Mouse (Mus musculus) central nervous system, embryonic 11.5 days (tissue): Measurements from ENCODE around the gene Sf3b6. TPM values are rescaled to one million over a fixed set of nuclear protein-coding genes. Genes with fewer than 3 reads are reported as not detected.

ENCODE experiments used
- polyA plus RNA-seq: library from polyadenylated mRNA; depleted of rRNA; stranded (reverse); fragments of >200 nt; gene quantifications from 2 replicates; pipeline ENCODE4 v1.2.3, GENCODE M21; 2012; rRNA removed

Gene Sf3b6
- 150 and 217 TPM in 2 replicates for polyA plus RNA-seq

DNA sequence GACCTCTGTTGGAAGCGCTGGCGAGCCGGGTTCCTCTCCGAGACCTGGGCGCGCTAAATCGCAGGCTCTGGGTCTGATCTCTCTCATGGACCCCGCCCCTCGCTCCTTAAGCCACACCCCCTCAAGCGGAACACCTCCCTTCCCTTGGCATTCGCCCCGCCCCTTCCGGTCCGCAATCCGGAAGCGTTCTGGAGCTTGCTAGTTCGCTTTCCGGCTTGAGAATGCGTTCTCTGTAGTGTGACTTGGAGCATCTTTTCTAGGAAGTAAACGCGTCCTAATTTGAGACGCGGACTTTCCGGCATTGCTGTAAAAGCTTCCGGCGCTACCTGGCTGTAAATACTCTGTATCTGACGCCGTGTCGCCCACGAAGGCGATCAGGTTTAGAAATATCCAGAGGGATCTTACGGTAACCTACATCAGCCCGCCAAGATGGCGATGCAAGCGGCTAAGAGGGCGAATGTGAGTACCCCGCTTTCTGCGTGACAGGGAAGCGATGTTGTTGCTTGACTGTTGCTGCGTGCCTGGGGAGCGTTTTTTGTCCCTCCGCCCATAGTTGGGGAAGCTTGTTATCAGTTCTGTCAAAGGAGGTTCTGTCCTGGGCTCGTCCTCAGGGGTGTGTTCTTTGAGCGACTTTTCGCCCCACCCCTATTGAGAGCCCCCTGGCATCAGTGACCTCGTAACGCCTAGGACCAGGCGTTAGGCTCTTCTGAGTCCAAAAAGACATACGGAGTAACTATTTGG lies at the start of gene Sf3b6:
TSS of gene Sf3b6 (plus strand) at position 184 of the 741 bp plus-strand sequence.

DNA sequence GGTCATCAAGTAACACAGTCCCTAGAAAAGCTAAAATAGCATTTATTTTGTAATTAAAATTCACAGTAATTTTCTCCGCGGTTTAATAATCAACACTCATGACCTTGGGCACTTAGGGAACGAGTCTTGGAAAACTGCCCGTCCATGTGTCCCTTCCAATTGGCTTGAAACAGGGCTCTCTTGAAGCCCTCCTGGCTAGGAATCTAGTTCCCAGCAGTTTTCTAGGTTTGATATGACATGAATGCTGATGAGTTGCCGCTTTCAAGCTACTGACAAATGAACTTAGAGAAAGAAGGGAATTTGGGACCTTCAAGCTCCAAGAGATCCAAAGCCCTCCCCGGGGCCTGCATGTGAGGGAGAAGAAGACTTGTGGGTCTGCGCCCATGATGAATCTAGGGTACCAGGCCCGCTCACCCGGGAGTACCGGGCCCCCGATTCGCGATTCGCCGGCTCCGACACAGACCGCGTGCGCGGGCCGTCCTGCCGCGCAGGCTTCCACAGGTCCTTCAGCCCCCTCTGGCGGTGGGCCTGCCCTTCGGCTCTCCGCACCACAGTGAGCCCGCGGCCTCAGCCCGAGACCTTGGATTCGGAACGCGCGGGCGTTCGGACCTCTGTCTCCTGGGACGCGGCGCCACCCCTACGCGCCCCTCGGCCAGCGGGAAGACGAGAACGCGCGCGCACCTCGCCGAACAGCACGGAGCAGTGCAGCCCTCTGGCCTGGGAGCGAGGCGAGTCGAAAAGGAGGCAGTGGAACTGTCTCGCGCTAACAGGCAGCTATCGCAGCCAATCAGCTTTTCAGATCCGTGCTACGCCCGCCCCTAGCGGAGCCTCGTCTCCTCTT lies 48.6 kb upstream of the Sf3b6 start, which contains the start of the genes Pfn4 and Fam228b:
TSS of gene Pfn4 (plus strand) at position 531 of the 841 bp plus-strand sequence.
TSS of gene Fam228b (minus strand) at position 776 of the 841 bp plus-strand sequence.

DNA sequence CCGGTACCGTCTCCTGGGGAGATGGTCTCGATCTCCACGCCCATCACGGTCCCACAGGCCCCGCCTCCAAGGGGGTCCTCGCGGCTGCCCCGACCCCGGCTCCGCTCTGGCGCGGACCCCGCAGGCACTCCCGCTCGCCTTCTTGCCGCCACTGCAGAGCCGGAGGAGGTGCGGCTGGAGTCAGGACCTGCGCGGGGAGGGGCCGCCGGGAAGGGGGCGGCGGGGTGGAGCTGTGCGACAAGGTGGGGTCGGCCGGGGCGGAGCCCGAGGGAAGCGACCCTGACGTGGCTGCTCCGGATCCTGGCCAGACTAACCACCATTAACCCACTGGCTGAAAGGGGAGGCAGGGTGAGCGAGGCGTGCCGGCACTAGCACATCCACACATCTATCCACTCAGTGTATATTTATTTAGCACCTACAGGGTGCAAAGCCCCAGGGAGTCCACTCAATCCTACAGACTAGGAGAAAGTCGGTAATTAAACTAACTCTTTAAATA lies 24.1 kb downstream of the Sf3b6 start, which contains the start of gene Fkbp1b:
TSS of gene Fkbp1b (minus strand) at position 200 of the 496 bp plus-strand sequence.

DNA sequence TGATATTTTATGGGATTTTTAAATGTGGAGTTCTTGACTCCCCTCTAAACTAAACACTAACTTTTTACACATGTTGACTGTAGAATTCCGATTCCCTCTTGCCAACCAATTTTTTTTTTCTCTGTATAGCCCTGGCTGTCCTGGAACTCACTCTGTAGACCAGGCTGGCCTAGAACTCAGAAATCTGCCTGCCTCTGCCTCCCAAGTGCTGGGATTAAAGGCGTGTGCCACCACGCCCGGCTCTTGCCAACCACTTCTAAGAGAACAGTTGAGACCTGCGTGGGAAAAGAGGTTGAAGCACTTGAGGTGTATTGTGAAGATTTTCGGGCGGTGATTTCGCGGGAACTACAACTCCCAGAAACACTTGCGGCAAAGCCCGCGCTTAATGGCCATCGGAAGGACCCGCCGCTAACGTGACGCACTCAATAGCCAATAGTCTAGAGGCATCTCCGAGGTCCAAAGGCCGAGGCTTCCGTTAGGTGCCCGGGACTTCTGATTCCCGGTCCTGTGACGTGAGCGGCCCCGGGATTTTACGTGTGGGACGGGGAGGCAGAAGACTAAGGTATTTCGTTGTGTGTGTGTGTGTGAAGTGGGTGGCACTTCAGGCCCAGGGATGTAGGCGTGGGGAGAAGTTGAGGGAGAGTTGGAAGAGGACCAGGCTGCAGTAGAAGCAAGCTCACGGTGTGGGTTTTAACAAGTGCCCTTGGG lies 25.7 kb downstream of the Sf3b6 start, which contains the start of gene Wdcp:
TSS of gene Wdcp (plus strand) at position 414 of the 708 bp plus-strand sequence.

DNA sequence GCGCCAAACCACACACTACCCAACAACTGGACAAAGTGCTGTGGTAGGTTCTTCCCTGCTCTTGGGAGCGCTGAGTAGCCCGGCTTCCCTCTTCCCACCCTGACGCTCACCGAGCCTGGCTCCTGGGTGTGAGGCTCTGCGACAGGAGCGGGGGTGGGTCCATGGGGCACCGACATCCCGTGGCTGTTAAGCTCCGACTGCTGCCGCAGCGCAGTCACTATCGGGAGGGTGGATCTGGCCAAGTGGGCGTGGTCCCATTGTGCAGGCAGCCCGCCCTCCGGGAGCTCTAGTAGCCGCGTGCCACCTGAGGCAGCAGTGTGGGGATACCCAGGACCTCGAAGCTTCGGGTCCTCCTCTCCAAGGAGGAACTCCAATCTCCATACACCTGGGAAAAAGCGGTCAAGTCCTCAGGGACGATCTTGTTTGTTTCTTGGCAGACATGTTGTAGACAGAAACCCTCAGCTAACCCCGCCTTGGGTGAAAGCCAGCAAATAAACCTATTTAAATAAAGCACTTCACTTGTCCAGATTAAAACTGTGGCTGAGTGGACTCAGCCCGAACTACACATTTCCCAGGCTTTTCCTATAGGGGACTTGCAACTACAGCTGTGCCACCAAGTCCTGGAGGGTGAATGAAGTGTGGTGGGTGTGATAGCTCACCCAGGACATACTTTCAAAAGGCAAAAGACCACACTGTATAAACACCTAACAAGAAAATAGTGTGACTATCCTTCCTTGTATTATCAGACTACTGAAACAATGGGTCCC lies 57.0 kb downstream of the Sf3b6 start, which contains the start of gene Mfsd2b:
TSS of gene Mfsd2b (minus strand) at position 199 of the 767 bp plus-strand sequence.

Other genes starting within 250 kb of the Sf3b6 start
- gene Itsn2, start 224.9 kb upstream of the Sf3b6 start, polyA plus RNA-seq = 14.1 and 19.4 TPM in 2 replicates
- gene Gm3625, start 224.6 kb upstream of the Sf3b6 start, polyA plus RNA-seq = not detected in 2 replicates
- gene Fam228a, start 79.1 kb upstream of the Sf3b6 start, polyA plus RNA-seq = 1.2 and 1.4 TPM in 2 replicates
- 1.9 and 2.3 TPM in 2 replicates for gene Pfn4, start 48.5 kb upstream of the Sf3b6 start, polyA plus RNA-seq
- 3.8 and 5.5 TPM in 2 replicates for gene Fam228b, start 48.3 kb upstream of the Sf3b6 start, polyA plus RNA-seq
- 6.9 and 16.6 TPM in 2 replicates for gene Fkbp1b, start 24.0 kb downstream of the Sf3b6 start, polyA plus RNA-seq
- 13.3 and 21.2 TPM in 2 replicates for gene Wdcp, start 25.8 kb downstream of the Sf3b6 start, polyA plus RNA-seq
- gene Mfsd2b, start 56.8 kb downstream of the Sf3b6 start, polyA plus RNA-seq = 6.2 and 8.1 TPM in 2 replicates
- gene Ubxn2a, start 90.2 kb downstream of the Sf3b6 start, polyA plus RNA-seq = 5.6 and 8.8 TPM in 2 replicates
- gene Atad2b, start 99.8 kb downstream of the Sf3b6 start, polyA plus RNA-seq = 24.9 and 32.5 TPM in 2 replicates